Mouse (Mus musculus) stomach, embryonic 14.5 days (tissue): ENCODE measurements around the gene Mpp4. TPM values are rescaled to one million over a fixed set of nuclear protein-coding genes. Genes with fewer than 3 reads are reported as not detected.

Experiments used
- ATAC-seq: fragments of 200-750 bp; cut with Nextera tagmentation; 2 replicates; pipeline ENCODE4 v1.8.0; 2017; ENCODE audit warnings: low read depth, moderate TSS enrichment; ENCODE audit not compliant: insufficient number of reproducible peaks, insufficient read depth, low FRiP score
- H3K27ac ChIP-seq: fragments of 300-500 bp; sonication (generic); 2 replicates; pipeline ENCODE4 v1.5.1; 2014; ENCODE audit warnings: mild to moderate bottlenecking, low read length, moderate library complexity, mixed read lengths
- H3K27me3 ChIP-seq: fragments of 300-500 bp; sonication (generic); 2 replicates; pipeline ENCODE4 v1.6.1; 2014; ENCODE audit warnings: low read length, control low read depth, mixed read lengths; ENCODE audit not compliant: control insufficient read depth, insufficient read depth
- H3K36me3 ChIP-seq: fragments of 300-500 bp; sonication (generic); 2 replicates; pipeline ENCODE4 v1.6.1; 2014; ENCODE audit warnings: mild to moderate bottlenecking, control low read depth, low read length, moderate library complexity, mixed read lengths; ENCODE audit not compliant: control insufficient read depth, insufficient read depth
- H3K4me1 ChIP-seq: fragments of 300-500 bp; sonication (generic); 2 replicates; pipeline ENCODE4 v1.6.1; 2014; ENCODE audit warnings: low read length, control low read depth, mixed read lengths; ENCODE audit not compliant: control insufficient read depth, insufficient read depth
- H3K4me2 ChIP-seq: fragments of 300-500 bp; sonication (generic); replicated peaks from 2 replicates; pipeline ENCODE4 v1.6.1; 2014; ENCODE audit warnings: low read depth, low read length, control low read depth
- H3K4me3 ChIP-seq: fragments of 300-500 bp; sonication (generic); 2 replicates; pipeline ENCODE4 v1.5.1; 2014; ENCODE audit warnings: low read depth, low read length, control low read depth
- H3K9ac ChIP-seq: fragments of 300-500 bp; sonication (generic); replicated peaks from 2 replicates; pipeline ENCODE4 v1.6.1; 2014; ENCODE audit warnings: low read depth, mild to moderate bottlenecking, control low read depth, low read length, moderate library complexity, mixed read lengths
- H3K9me3 ChIP-seq: fragments of 300-500 bp; sonication (generic); 2 replicates; pipeline ENCODE4 v1.6.1; 2016; ENCODE audit warnings: low read depth, low read length, control low read depth; ENCODE audit not compliant: control insufficient read depth
- WGBS: fragments of 180-500 bp; shearing (Covaris S2); extraction: QIAGEN DNeasy Blood & Tissue Kit; methylation state at CpG from one replicate; pipeline ENCODE4 v1.1.7; 2014; 5-methylcytosine and 5-hydroxymethylcytosine counted together
- polyA plus RNA-seq: library from polyadenylated mRNA; unstranded; fragments of >200 nt; fragmentation: Nextera tagmentation; extraction: Ambion mirVana; gene quantifications from 2 replicates; pipeline ENCODE4 v1.2.1, GENCODE M21; 2014

Mpp4 gene
- polyA plus RNA-seq, 1 experiment from 2014 or later, result 0.46 TPM

GRCm38 (mm10) chr1:59144543-59144942 is 18.6 kb downstream of the Mpp4 start:
- WGBS, result 74% methylated on average over 10 of the region's 10 CpGs
- Histone ChIP-seq H3K27ac (no peak overlapping the region), H3K4me3 (no peak overlapping the region), H3K9ac (no peak overlapping the region), H3K27me3 (no peaks in the 10 kb centered on the region), H3K36me3 (no peaks in the 10 kb centered on the region), H3K9me3 (no peaks in the 10 kb centered on the region), H3K4me2 (no peak overlapping the region), H3K4me1 (no peaks in the 10 kb centered on the region)
- no peak for ATAC-seq

GRCm38 (mm10) chr1:59142809-59143208 is 20.4 kb downstream of the Mpp4 start:
- H3K9ac ChIP-seq, result no peak overlapping the region
- ATAC-seq, result no peak
- no peak overlapping the region for H3K4me2 ChIP-seq
- no peak overlapping the region for H3K4me3 ChIP-seq
- H3K9me3 ChIP-seq, result no peaks in the 10 kb centered on the region
- H3K27me3 ChIP-seq, result no peaks in the 10 kb centered on the region
- no peak overlapping the region for H3K27ac ChIP-seq
- no peaks in the 10 kb centered on the region for H3K4me1 ChIP-seq
- H3K36me3 ChIP-seq, result no peaks in the 10 kb centered on the region

GRCm38 (mm10) chr1:59134419-59134818 is 28.8 kb downstream of the Mpp4 start:
- no peaks in the 10 kb centered on the region for H3K27me3 ChIP-seq
- H3K9ac ChIP-seq, result no peak overlapping the region
- WGBS, result 53% methylated on average over 5 of the region's 5 CpGs
- no peaks in the 10 kb centered on the region for H3K9me3 ChIP-seq
- no peak overlapping the region for H3K4me2 ChIP-seq
- no peaks in the 10 kb centered on the region for H3K4me1 ChIP-seq
- H3K4me3 ChIP-seq, result no peak overlapping the region
- no peak overlapping the region for H3K27ac ChIP-seq
- ATAC-seq, result no peak
- H3K36me3 ChIP-seq, result no peaks in the 10 kb centered on the region

- Histone ChIP-seq H3K36me3 (no peaks in the 10 kb centered on the region), H3K9me3 (no peaks in the 10 kb centered on the region), H3K27ac (no peak overlapping the region), H3K27me3 (no peaks in the 10 kb centered on the region), H3K9ac (no peak overlapping the region), H3K4me3 (no peak overlapping the region), H3K4me1 (no peaks in the 10 kb centered on the region), H3K4me2 (no peak overlapping the region)
- WGBS, result 55% methylated on average over 7 of the region's 7 CpGs
- no peak for ATAC-seq
Observed at GRCm38 (mm10) chr1:59128879-59129278, 34.3 kb downstream of the Mpp4 start.

GRCm38 (mm10) chr1:59125558-59125957 is 37.6 kb downstream of the Mpp4 start:
- Histone ChIP-seq H3K9me3 (no peaks in the 10 kb centered on the region), H3K27me3 (no peaks in the 10 kb centered on the region), H3K4me1 (0 out of 2 replicates have a peak, but pooled peaks cover under 1% of the 10 kb centered on the region), H3K4me2 (no peak overlapping the region), H3K36me3 (no peaks in the 10 kb centered on the region), H3K4me3 (no peak overlapping the region), H3K27ac (no peak overlapping the region), H3K9ac (no peak overlapping the region)
- 66% methylated on average over 5 of the region's 5 CpGs for WGBS
- no peak for ATAC-seq

- WGBS, result under 1% methylated on average over 73 of the region's 74 CpGs
- ATAC-seq, result peak; percentile 97
Observed at GRCm38 (mm10) chr1:59119720-59120457, 43.3 kb downstream of the Mpp4 start, which contains the start of gene Tmem237. Gene Tmem237, minus strand, starts transcription at chr1:59120408.

GRCm38 (mm10) chr1:59110524-59110923 is 52.7 kb downstream of the Mpp4 start:
- Histone ChIP-seq H3K4me2 (no peak overlapping the region), H3K9me3 (no peaks in the 10 kb centered on the region), H3K4me3 (no peak overlapping the region), H3K27me3 (no peaks in the 10 kb centered on the region), H3K9ac (no peak overlapping the region), H3K27ac (no peak overlapping the region), H3K4me1 (no peaks in the 10 kb centered on the region), H3K36me3 (peaks cover 21% of the 10 kb centered on the region)
- WGBS, result 74% methylated on average over 8 of the region's 8 CpGs
- ATAC-seq, result no peak

More at GRCm38 (mm10) chr1:59119720-59120457, 43.3 kb downstream of the Mpp4 start, which contains the start of gene Tmem237:
- peak within 1 kb of the TSS; percentile 52 for H3K4me2 ChIP-seq
- no peaks in the 10 kb centered on the region for H3K9me3 ChIP-seq
- H3K27me3 ChIP-seq, result no peaks in the 10 kb centered on the region
- 0 out of 2 replicates have a peak, but pooled peaks cover 4% of the 10 kb centered on the region for H3K4me1 ChIP-seq
- H3K9ac ChIP-seq, result peak within 1 kb of the TSS; percentile 55
- peak within 1 kb of the TSS; percentile 72 for H3K27ac ChIP-seq
- peaks cover 4% of the 10 kb centered on the region; the same call in 1 of the 2 replicates for H3K36me3 ChIP-seq
- peak within 1 kb of the TSS; percentile 47 for H3K4me3 ChIP-seq

GRCm38 (mm10) chr1:59102071-59102470 is 61.1 kb downstream of the Mpp4 start:
- 92% methylated on average over 6 of the region's 6 CpGs for WGBS
- Histone ChIP-seq H3K4me3 (no peak overlapping the region), H3K27ac (no peak overlapping the region), H3K4me1 (no peaks in the 10 kb centered on the region), H3K9me3 (no peaks in the 10 kb centered on the region), H3K9ac (no peak overlapping the region), H3K27me3 (no peaks in the 10 kb centered on the region), H3K36me3 (peaks cover 16% of the 10 kb centered on the region), H3K4me2 (no peak overlapping the region)
- ATAC-seq, result no peak

GRCm38 (mm10) chr1:59101020-59101419 is 62.2 kb downstream of the Mpp4 start:
- H3K4me1 ChIP-seq, result no peaks in the 10 kb centered on the region
- H3K36me3 ChIP-seq, result peaks cover 11% of the 10 kb centered on the region
- no peak overlapping the region for H3K4me3 ChIP-seq
- 94% methylated on average over 5 of the region's 5 CpGs for WGBS
- no peak for ATAC-seq
- H3K27me3 ChIP-seq, result no peaks in the 10 kb centered on the region
- no peak overlapping the region for H3K27ac ChIP-seq
- H3K9me3 ChIP-seq, result no peaks in the 10 kb centered on the region
- no peak overlapping the region for H3K9ac ChIP-seq
- H3K4me2 ChIP-seq, result no peak overlapping the region
